Mouse (Mus musculus): ENCODE data around the gene Kcna1. TPM values are rescaled to one million over a fixed set of nuclear protein-coding genes. Genes with fewer than 3 reads are reported as not detected.

Gene Kcna1
- polyA plus RNA-seq, 1 experiment = 0.21 TPM

GRCm38 (mm10) chr6:126601843-126602326 lies 44.3 kb downstream of the Kcna1 start:
- 85% methylated on average over 13 of the region's 13 CpGs for WGBS
- DNase-seq (ENCODE audit: low read depth, low spot score) = no peak

DNA sequence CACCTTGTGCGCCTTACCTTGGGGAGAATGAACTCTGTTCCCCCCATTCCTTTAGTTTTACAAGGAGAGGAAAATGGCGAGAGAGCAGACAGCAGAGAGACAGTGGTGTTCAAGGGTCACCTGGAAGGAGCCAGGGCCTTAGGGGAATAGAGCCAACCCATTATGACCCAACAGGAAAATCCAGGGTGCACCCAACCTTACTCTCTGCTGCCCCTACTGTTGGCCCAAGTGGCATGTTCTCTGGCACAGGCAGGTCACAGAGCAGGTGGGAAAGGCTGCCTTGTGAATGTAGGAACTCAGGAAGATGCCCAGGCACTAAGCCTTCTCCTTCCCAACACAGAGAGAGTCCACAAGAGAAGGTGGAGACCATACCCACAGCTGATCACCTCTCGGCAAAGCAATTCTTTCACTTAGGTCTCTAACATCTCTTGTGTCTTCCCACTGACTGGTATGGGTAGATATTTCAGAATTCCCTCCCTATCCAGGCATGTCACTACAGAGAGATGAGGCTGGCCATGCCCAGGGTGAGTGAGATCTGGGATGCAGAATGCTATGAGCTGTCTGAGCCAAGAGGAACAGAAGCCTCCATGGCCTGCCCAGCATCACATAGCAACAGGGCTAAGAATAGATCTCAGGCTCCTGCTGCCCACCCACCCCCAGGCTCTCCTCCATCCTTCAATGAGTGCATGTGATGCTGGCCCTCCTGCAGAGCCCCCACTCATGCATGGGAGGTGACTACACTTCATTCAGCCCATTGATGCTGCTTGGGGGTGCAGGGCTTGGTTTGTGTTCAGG lies 46.8 kb downstream of the Kcna1 start:
- DNase-seq (ENCODE audit: low read depth, low spot score) = no peak
- WGBS = 77% methylated on average over 3 of the region's 3 CpGs

DNA sequence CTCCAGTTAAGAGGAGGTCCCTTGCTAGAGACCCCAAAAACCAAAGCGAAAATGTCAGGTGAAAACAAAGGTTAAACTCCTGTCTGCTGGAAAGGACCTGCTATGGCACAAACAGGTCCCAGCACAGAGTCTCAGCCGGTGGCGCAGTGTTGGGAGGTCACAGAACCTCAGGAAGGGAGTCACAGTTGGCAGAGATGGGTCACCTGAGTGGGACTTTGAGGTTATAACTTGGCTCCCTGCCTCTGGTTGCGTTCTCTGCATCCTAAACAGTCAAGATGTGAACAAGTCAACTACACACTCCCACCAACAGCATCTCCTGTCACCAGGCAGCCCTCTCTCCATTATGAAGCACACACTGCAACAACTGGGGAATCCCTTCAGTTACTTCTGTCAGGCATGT lies 48.4 kb downstream of the Kcna1 start:
- no peak for DNase-seq (ENCODE audit: low read depth, low spot score)
- WGBS = 88% methylated on average over 4 of the region's 4 CpGs

GRCm38 (mm10) chr6:126595805-126596629 lies 50.2 kb downstream of the Kcna1 start:
- DNase-seq (ENCODE audit: low read depth, low spot score) = no peak
- 73% methylated on average over 18 of the region's 18 CpGs for WGBS

DNA sequence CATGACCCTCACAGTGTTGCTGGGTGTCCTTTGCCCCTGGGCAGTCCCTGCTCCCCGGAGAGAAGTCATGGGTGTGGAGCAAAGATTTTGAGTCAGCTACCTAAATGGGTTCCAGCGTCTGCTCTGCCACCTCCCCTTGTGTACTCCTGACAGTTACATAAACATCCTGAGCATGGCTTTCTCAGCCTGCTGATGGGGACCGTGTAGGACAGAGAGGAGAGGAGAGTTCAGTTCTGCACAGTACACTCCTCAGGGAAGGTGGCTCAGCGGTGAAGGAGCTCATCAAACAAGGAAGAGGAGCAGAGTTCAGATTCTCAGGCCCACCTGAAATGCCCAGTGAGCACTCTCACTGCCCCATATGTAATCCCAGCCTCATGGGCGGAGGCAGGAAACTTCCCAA lies 51.1 kb downstream of the Kcna1 start:
- 33% methylated on average over 5 of the region's 5 CpGs for WGBS
- no peak for DNase-seq (ENCODE audit: low read depth, low spot score)

- no peak for DNase-seq (ENCODE audit: low read depth, low spot score)
- WGBS = 62% methylated on average over 8 of the region's 8 CpGs
These were observed 51.8 kb downstream of the Kcna1 start for GRCm38 (mm10) chr6:126594365-126594764.

GRCm38 (mm10) chr6:126593336-126593735 lies 52.8 kb downstream of the Kcna1 start:
- DNase-seq (ENCODE audit: low read depth, low spot score) = no peak
- WGBS = 67% methylated on average over 4 of the region's 4 CpGs

Other genes starting within 250 kb of the Kcna1 start
- 0.74 and 1.1 TPM in 2 replicates for gene Kcna5, start 111.0 kb downstream of the Kcna1 start, polyA plus RNA-seq (2012; rRNA removed)
- gene Kcna6, start 94.3 kb upstream of the Kcna1 start, polyA plus RNA-seq (2012; rRNA removed) = 0.41 and 0.47 TPM in 2 replicates
- 134 and 145 TPM in 2 replicates for gene Ndufa9, start 202.8 kb upstream of the Kcna1 start, polyA plus RNA-seq (2012; rRNA removed)
- 0.07 TPM in 1 of 2 replicates, not detected in the other for gene Akap3, start 206.7 kb upstream of the Kcna1 start, polyA plus RNA-seq (2012; rRNA removed)